Mouse (Mus musculus) liver, embryonic 14.5 days (tissue): ENCODE data around the gene Pde4d.

Experiments used
- CTCF ChIP-seq: IDR thresholded peaks from 2 replicates; pipeline ENCODE4 v1.5.1; 2016; ENCODE audit warnings: antibody characterized with exemption, low read depth, control low read depth
- EP300 ChIP-seq: IDR thresholded peaks from 2 replicates; pipeline ENCODE4 v1.6.1; 2016; ENCODE audit warnings: antibody characterized with exemption, low read depth

DNA sequence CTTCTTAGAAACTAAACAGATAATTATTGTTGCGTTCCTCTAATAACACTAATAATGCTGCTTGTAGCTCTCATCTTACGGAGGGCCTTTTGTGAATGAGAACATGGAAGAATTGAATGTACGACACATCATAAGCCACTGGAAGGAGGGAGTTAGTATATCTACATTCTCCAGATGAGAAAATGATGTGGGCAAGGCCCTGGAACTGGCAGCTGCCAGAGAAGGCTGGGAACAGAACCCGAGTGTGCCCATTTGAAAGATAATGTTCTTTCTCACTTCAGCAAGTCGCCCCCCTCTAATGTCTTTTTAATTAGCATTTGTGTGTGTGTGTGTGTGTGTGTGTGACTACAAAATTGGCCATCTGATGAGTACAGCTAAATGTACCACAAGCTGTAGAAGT, 1240.8 kb downstream of the Pde4d start:
- no peak for TF ChIP-seq CTCF
- TF ChIP-seq EP300: peak; percentile 79
